Mouse (Mus musculus) olfactory bulb, adult 2 months (tissue): ENCODE measurements around the gene Gcc1.

ENCODE experiments used
- CTCF ChIP-seq: fragments of 200-500 bp; IDR thresholded peaks from 2 replicates; pipeline ENCODE4 v1.5.1; 2012; ENCODE audit warnings: low read depth, mild to moderate bottlenecking, low read length, moderate library complexity; ENCODE audit not compliant: insufficient read depth
- POLR2A ChIP-seq: fragments of 200-500 bp; IDR thresholded peaks from 2 replicates; pipeline ENCODE4 v1.6.1; 2012; ENCODE audit warnings: mild to moderate bottlenecking, low read depth, low read length, moderate library complexity; ENCODE audit not compliant: insufficient read depth

DNA sequence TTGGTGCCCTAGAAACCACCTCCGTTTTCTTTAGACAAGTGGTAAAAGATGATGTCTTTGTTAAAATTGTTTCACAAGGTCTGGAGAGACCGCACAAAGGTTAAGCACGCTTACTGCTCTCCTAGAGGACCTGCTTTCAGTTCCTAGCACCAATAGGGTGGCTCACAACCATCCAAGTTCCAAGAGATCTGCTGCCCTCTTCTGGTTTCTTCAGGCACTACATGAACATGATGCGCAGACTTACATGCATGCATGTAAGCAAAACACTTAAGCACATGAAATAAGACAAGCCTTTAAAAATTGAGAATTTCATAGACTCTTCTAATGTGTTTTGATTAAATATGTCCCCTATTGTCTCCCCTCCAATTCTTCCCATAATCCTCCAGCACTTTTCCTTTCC is 28.4 kb downstream of the Gcc1 start:
- TF ChIP-seq CTCF (no peak), POLR2A (no peak)
